Mouse (Mus musculus) T-helper 17 cell (primary cell): Measurements from ENCODE around the gene Carm1.

Experiments used
- in situ Hi-C, 2 experiments: fragments of 300-600 bp; cut with MboI, MseI; formaldehyde crosslinking; loops; 1 replicate in 1 of 2; 2 replicates in 1 of 2; pipeline ENCODE4 v1.15.1; 2025; ENCODE audit warnings: high pct_unique_total_duplicates in 2 of 2

Gene Carm1

GRCm38 (mm10) chr9:21609861-21610260 is 63.2 kb downstream of the Carm1 start:
- in situ Hi-C loops, result loop anchor here in 1 of 2 experiments (25.0 kb wide), 1 partner anchor 1027 kb away; no protein-coding TSS in a partner anchor

DNA sequence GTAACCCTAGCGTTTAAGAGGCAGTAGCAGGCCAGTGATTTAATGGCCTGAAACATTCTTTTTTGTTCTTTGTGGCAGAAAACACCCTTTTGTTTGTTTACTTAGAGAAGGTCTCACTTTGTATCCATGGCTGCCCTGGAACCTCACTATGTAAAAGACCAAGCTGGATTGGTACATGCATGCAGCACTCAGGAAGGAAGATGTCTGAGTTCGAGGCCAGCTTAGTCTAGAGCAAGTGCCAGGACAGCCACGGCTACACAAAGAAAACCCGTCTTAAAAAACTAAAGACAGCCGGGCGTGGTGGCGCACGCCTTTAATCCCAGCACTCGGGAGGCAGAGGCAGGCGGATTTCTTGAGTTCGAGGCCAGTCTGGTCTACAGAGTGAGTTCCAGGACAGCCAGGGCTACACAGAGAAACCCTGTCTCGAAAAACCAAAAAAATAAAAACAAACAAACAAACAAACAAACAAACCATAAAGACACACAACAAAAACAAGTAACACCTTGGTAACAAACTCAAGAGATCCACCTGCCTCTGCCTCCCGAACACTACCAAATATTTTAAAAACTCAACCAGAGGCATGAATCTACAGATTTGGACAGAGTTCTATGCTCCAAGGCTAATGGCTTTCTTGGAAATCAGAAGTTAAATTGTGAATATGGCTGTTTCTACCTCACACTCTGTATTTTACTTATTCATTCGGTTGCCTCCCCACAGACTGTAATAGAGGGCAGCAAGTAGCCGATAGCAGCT is 68.3 kb downstream of the Carm1 start:
- in situ Hi-C loops, result loop anchor here in 1 of 2 experiments (25.0 kb wide), 1 partner anchor 1022 kb away; no protein-coding TSS in a partner anchor

- in situ Hi-C loops, result loop anchor here in 1 of 2 experiments (25.0 kb wide), 1 partner anchor 1022 kb away; no protein-coding TSS in a partner anchor
Observed at GRCm38 (mm10) chr9:21615617-21616231, 69.0 kb downstream of the Carm1 start, which contains the start of gene Smarca4. Smarca4 (plus strand) TSS chr9:21616169.

- in situ Hi-C loops, result loop anchor here in 1 of 2 experiments (25.0 kb wide), 1 partner anchor 1021 kb away; no protein-coding TSS in a partner anchor
Observed at GRCm38 (mm10) chr9:21616232-21616781, 69.6 kb downstream of the Carm1 start.

DNA sequence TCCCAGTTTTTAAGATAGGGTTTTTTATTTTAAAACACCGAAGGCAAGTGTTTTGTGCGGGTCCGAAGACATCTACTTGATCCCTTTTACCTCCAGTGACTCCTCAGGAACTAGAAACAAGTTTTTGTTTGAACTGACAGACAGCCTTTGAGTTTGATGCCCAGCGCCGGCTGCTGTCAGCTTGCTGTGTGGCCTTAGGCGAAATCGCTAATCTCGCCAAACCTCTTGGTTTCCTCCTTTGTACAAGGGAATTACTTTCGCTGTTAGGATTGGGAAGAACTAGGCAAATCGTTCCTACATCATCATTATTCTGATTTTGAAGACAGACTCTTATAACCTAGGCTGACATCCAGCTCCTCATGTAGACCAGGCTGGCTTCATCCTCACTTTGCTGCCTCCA is 70.4 kb downstream of the Carm1 start:
- in situ Hi-C loops, result loop anchor here in 1 of 2 experiments (25.0 kb wide), 1 partner anchor 1020 kb away; no protein-coding TSS in a partner anchor

GRCm38 (mm10) chr9:21620229-21620628 is 73.5 kb downstream of the Carm1 start:
- in situ Hi-C loops, result loop anchor here in 1 of 2 experiments (25.0 kb wide), 1 partner anchor 1017 kb away; no protein-coding TSS in a partner anchor

- in situ Hi-C loops, result loop anchor here in 1 of 2 experiments (25.0 kb wide), 1 partner anchor 1015 kb away; no protein-coding TSS in a partner anchor
Observed at GRCm38 (mm10) chr9:21622676-21623075, 76.0 kb downstream of the Carm1 start.

- in situ Hi-C loops, result no loop called here
Observed at GRCm38 (mm10) chr9:21625342-21626339, 78.9 kb downstream of the Carm1 start.

GRCm38 (mm10) chr9:21626571-21626970 is 79.9 kb downstream of the Carm1 start:
- in situ Hi-C loops, result no loop called here

- in situ Hi-C loops, result no loop called here
Observed at GRCm38 (mm10) chr9:21627145-21627795, 80.6 kb downstream of the Carm1 start.

DNA sequence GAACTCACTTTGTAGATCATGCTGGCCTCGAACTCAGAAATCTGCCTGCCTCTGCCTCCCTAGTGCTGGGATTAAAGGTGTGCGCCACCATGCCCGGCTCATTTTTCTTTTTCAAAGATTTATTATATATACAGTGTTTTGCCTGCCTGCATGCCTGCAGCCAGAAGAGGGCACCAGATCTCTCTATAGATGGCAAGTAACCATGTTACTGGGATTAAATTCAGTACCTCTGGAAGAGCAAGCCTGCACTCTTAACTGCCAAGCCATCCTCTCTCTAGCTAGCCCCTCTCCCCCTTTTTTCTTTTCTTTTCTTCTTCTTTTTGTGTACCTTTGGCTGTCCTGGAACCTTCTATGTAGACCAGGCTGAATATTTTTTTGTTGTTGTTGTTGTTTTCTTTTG is 84.0 kb downstream of the Carm1 start:
- in situ Hi-C loops, result no loop called here

DNA sequence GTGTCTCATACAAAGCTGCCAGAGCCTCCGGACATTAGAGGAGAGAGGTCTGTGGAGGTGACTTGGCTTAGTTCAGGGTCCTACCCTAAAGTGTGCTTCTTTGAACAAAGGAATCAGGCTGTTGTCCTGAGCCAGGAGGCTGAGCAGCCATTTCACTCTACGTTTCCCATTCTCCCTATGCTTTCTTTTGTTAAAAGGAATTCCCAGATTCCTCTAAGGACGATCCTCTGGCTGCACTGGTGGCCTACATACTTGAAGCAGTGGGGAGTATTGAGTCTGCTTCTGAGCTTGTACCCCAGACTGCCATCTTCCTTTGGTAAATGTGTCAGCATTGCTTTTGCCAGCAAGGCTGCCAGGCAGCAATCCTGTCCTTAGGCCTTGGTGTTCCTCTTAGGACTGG is 86.4 kb downstream of the Carm1 start:
- in situ Hi-C loops, result no loop called here

DNA sequence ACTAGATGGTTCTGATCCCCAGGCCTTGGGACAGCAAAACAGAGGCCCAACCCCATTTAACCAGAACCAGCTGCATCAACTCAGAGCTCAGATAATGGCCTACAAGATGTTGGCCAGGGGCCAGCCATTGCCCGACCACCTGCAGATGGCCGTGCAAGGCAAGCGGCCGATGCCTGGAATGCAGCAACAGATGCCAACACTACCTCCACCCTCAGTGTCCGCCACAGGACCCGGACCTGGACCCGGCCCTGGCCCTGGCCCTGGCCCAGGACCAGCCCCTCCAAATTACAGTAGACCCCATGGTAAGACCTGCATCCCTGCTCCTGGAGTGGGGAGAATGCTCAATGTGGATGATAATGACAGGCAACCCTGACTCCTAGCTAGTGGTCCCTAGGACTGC is 88.9 kb downstream of the Carm1 start:
- in situ Hi-C loops, result no loop called here

DNA sequence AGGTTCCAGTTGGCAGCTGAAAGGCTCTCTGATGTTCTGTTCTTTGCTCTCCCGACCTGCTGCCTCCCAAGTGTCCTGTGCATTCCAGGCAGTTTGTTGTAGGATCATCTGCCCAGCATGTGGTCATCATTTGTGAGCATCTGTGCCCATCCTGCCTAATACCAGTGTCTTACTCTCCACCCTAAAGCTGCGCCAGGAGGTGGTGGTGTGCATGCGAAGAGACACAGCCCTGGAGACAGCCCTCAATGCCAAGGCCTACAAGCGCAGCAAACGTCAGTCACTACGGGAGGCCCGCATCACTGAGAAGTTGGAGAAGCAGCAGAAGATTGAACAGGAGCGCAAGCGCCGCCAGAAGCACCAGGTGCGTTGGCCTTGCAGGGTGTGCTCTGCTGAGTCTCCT is 92.3 kb downstream of the Carm1 start:
- in situ Hi-C loops, result no loop called here
